Mouse (Mus musculus) kidney, postnatal 4 days (tissue): ENCODE data around the gene Acot7.
A peak's percentile ranks its signal among the peaks of the same experiment; 100 is the strongest.
"Not testable (repeated sequence)": the region's sequence is repeated elsewhere in the genome, so short reads cannot be mapped to it uniquely, and the experiment has no call there.

ENCODE experiments used
- DNase-seq, 2 experiments: peaks; one replicate each; pipeline ENCODE4 v3.0.0; 2021; ENCODE audit warnings: mixed read lengths in 2 of 2

Gene Acot7

DNA sequence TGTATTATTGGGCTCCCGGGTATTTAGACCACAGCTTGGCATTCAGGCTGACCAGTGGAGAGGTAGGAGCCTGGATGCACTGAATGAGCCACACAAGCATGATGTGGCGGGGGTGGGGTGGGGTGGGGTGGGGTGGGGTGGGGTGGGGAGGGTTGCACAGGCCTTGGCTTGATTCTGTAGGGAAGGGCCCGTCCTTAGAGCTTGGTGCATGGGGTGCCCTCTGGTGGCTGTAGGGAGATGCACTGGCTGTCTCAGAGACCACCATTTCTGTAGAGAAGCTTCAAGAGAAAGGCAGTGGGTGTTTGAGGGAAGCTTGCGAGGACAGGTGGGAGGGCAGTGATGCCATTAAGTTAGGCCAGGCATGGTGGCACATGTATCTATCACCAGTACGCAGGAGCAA lies 34.6 kb downstream of the Acot7 start:
- DNase-seq, result peak; percentile 80 to 84

GRCm38 (mm10) chr4:152212974-152213373 lies 35.0 kb downstream of the Acot7 start:
- DNase-seq, result no peak

- peak; percentile 96 to 98 for DNase-seq
These were observed 36.0 kb downstream of the Acot7 start for GRCm38 (mm10) chr4:152213760-152214480.

DNA sequence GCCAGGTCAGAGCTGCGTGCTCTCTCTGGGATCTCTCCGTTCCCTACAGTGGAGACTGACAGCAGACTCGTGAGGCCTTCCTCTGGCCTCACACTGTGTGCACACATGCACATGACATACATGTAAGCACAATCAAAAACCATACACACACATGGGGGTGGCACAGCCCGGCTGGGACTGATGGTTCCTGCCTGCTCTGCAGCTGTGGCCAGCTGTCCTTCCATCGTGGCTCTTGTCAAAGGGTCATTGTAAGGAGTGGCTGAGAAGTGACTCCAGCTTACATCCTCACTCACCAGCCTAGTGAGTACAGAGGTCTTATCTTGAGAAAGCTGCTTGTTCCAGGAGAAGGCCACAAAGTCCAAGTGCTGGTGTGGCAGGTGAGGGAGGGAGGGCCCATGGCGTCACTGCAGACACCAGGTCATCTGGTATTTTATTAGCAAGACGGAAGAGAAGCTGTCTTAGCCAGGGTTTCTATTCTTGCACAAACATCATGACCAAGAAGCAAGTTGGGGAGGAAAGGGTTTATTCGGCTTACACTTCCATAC lies 37.0 kb downstream of the Acot7 start:
- DNase-seq, result peak in 1 of 2 experiments; percentile 51

- no peak for DNase-seq
These were observed 41.7 kb downstream of the Acot7 start for GRCm38 (mm10) chr4:152219591-152219990.

- no peak for DNase-seq
These were observed 43.0 kb downstream of the Acot7 start for GRCm38 (mm10) chr4:152220771-152221410.

GRCm38 (mm10) chr4:152221411-152221887 lies 43.5 kb downstream of the Acot7 start:
- peak in 1 of 2 experiments; percentile 39 for DNase-seq

GRCm38 (mm10) chr4:152222111-152222510 lies 44.2 kb downstream of the Acot7 start:
- DNase-seq, result peak; percentile 30 to 43

GRCm38 (mm10) chr4:152222513-152222912 lies 44.6 kb downstream of the Acot7 start:
- DNase-seq, result no peak

- DNase-seq, result no peak
These were observed 46.2 kb downstream of the Acot7 start for GRCm38 (mm10) chr4:152224156-152224555.

- DNase-seq, result no peak
These were observed 49.1 kb downstream of the Acot7 start for GRCm38 (mm10) chr4:152226901-152227486.

DNA sequence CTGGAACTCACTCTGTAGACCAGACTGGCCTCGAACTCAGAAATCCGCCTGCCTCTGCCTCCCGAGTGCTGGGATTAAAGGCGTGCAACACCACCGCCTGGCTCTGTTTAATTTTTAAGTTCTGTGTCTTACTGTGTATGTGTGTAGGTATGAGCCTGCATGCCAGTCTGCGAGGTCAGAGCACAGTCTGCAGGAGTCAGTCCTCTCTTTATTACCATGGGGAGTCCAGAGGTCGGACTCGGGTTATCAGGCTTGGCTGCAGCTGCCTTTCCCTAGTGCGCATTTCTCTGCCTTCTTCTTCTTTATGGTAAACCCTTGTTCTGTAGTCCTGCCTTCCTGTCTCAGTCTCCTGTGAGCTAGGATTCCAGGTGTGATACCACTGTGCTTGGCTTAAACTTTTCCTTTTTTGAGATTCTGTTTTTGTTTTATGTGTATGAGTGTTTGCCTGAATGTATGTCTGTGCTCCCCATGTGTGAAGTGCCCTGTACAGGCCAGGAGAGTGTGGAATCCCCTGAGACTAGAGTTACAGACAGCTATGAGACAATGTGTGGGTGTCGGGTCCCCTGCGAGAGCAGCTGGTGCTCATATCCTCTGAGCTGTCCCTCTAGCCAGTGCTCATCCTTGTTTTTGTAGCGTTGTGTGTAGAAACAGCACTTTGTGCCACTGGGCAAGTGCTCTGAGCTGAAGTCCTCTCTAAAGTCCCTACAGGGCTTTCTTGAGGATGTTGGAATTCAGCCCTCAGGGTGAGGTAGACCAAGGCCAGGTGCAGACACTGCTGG lies 50.0 kb downstream of the Acot7 start:
- no peak for DNase-seq

- not testable (repeated sequence) for DNase-seq
These were observed 52.4 kb downstream of the Acot7 start for GRCm38 (mm10) chr4:152230331-152230730.

GRCm38 (mm10) chr4:152231326-152231725 lies 53.4 kb downstream of the Acot7 start:
- DNase-seq, result no peak

GRCm38 (mm10) chr4:152232411-152232903 lies 54.5 kb downstream of the Acot7 start:
- DNase-seq, result no peak

DNA sequence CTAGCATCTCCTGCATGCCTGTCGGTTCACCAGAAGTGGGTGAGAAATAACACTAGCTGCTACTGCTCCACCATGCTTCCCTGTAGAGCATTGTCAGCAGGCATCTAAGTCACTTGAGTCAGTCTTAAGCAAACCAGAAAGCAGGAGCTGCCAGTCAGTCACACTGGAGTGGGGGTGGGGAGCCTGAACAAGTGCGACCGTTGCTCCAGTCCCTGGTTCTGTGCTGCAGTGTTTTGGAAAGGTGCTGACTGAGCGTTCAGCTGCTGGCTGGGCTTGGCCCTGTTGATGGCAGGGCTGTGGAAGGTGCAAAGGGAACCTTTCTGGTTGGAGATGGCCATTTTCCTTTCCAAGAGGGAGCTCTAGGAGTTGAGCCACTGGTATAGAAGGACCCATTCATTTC lies 62.0 kb downstream of the Acot7 start:
- no peak for DNase-seq

DNA sequence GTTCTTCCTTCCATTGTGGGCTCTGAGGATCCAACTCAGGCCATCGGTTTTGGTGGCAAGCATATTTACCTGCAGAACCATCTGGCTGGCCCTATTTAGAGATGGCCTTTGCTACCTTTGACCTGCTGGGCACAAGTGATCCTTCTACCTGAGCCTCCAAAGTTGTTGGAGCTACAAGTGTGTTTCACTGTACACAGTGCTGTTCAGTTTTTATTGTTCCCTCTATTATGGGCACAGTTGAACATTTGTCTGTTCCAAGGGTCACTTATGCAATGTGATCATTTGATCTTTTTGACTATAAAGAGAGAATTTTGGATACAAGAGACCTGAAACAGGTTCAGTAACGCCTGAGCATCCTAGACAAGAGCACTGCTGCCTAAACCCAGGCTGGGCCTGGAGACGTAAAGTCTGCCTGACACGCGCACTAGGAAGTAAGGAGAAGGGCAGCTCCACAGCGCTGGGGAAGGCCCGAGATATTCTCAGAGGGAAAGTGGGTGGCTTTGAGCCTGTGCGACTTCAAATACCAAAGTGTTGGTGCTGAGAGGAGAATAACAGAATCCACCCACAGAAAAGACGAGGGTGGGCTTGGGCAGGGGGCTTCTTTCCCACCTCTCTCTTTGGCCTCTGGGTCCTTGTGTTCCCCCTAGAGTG lies 65.4 kb downstream of the Acot7 start:
- DNase-seq, result no peak

- no peak for DNase-seq
These were observed 66.0 kb downstream of the Acot7 start for GRCm38 (mm10) chr4:152243969-152244368.

DNA sequence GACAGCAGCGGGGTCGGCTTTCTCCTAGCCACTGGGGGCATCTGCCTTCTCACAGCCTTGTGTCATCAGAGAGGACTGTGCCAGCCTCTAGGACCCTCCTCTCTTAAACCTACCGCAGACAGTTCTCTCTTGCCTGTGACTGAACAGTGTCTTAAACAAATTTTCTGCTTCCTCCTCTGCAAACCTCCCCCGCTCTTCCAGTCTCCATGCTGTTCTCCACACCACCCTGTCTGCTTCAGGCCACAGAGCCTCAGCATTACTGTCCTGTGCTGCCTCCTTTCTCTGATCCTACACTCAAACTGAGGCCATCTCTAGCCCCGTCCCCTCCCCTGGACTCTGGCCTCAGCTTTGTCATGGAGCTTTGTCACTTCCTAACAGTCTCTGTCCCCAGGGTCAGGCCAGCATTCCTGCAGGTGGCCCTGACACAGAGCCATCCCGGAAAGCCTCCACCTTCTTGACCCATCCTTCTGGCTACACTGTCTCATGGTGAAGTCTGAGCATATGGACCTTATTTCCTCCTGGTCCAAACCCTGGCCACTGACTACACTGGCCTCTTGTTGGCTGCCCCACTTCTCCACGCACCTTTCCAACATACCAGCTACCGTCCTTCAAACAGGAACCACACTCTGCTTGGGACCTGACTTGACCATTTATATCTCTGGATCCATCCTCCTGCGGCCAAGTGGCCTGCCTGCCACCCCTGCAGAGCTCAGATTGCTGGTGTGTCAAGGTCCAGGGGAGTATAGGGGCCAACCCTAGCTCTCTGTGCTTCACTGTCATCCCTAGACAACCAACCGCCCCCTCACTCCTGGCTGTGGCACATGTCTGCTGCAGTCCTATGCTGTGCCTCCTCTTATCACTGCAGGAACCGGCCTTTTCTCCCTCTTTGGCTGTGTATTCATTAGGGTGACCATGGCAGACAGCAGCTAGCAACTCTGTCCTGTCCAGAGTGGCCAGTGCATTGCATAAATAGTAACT lies 66.9 kb downstream of the Acot7 start:
- no peak for DNase-seq

DNA sequence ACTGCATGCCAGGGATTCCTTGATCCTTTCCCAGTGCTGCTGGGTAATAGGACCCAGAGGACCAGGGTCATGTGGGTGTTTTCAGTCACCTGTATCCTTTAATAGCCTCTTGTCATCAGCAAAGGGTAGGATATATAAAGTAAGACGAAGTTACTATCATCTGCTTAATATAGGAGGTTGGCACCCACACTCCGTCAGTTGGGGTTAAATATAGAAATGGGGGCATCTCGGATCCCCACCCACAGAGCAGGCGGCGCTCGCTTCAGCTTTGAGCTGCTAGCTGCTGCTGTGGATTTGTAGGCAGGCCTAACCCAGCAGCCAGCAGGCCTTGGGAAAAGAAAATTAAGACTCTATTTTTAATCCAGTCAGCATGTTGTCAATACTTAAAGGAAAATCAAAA lies 68.1 kb downstream of the Acot7 start:
- no peak for DNase-seq

- no peak for DNase-seq
These were observed 69.3 kb downstream of the Acot7 start for GRCm38 (mm10) chr4:152247195-152247594.
